Mouse (Mus musculus) left cerebral cortex, adult 18-20 months (tissue): ENCODE measurements around the gene Gipr. TPM values are rescaled to one million over a fixed set of nuclear protein-coding genes. Genes with fewer than 3 reads are reported as not detected.

Experiments used
- microRNA-seq, 2 experiments: library from miRNA; unstranded; fragments of <30 nt; microRNA quantifications; one replicate each; pipeline ENCODE4 v1.2.0; 2021
- total RNA-seq, 2 experiments: library from RNA; stranded (reverse); gene quantifications; 2 replicates each; pipeline ENCODE4 v1.2.3; 2021

The Gipr gene
- total RNA-seq, 2 experiments from 2014 or later: 1.4 to 1.8 TPM

Small RNA genes within 50 kb of the gene (microRNA-seq; reads per million reads assigned to microRNA genes)
- gene Mir330: 12,297 to 12,514 reads per million in 2 experiments

Other genes starting within 250 kb of the Gipr start
- gene Nova2, start 240.2 kb downstream of the Gipr start, total RNA-seq: 10 to 100 TPM; 69.9 to 70.1 TPM
- under 1 TPM; 0.40 to 0.49 TPM for gene Nanos2, start 178.7 kb downstream of the Gipr start, total RNA-seq
- 10 to 100 TPM; 53.8 to 59.5 TPM for gene Mypop, start 174.9 kb downstream of the Gipr start, total RNA-seq
- 10 to 100 TPM; 55.7 to 57.8 TPM for gene Irf2bp1, start 162.1 kb downstream of the Gipr start, total RNA-seq
- not detected for gene Foxa3, start 142.6 kb downstream of the Gipr start, total RNA-seq
- gene Sympk, start 141.8 kb downstream of the Gipr start, total RNA-seq: 100 to 1,000 TPM; 116 to 123 TPM
- under 1 TPM in 1 of 2 experiments, not detected in 1; 0.35 TPM for gene Rsph6a, start 111.4 kb downstream of the Gipr start, total RNA-seq
- 100 to 1,000 TPM; 143 TPM for gene Dmwd, start 89.9 kb downstream of the Gipr start, total RNA-seq
- 10 to 100 TPM; 26.6 to 32.0 TPM for gene Dmpk, start 82.3 kb downstream of the Gipr start, total RNA-seq
- gene Six5, start 71.5 kb downstream of the Gipr start, total RNA-seq: 1 to 10 TPM; 2.3 to 3.0 TPM
- gene Gm4969, start 47.8 kb downstream of the Gipr start, total RNA-seq: under 1 TPM; 0.16 to 0.40 TPM
- 10 to 100 TPM; 13.6 to 15.6 TPM for gene Fbxo46, start 46.3 kb downstream of the Gipr start, total RNA-seq
- gene Qpctl, start 16.8 kb downstream of the Gipr start, total RNA-seq: 10 to 100 TPM; 15.0 to 17.0 TPM
- gene Snrpd2, start 16.4 kb downstream of the Gipr start, total RNA-seq: 10 to 100 TPM; 73.9 to 78.5 TPM
- gene Eml2, start 10.3 kb upstream of the Gipr start, total RNA-seq: 100 to 1,000 TPM; 141 to 147 TPM
- gene Gpr4, start 46.4 kb upstream of the Gipr start, total RNA-seq: 1 to 10 TPM; 2.5 to 3.6 TPM
- gene Opa3, start 62.2 kb upstream of the Gipr start, total RNA-seq: 10 to 100 TPM; 47.3 to 47.6 TPM
- 10 to 100 TPM; 13.6 to 15.1 TPM for gene Vasp, start 105.7 kb upstream of the Gipr start, total RNA-seq
- gene Ppm1n, start 113.9 kb upstream of the Gipr start, total RNA-seq: not detected
- 100 to 1,000 TPM; 128 to 129 TPM for gene Rtn2, start 116.5 kb upstream of the Gipr start, total RNA-seq
- 10 to 100 TPM; 20.9 to 54.7 TPM for gene Fosb, start 143.9 kb upstream of the Gipr start, total RNA-seq
- gene Ercc1, start 178.7 kb upstream of the Gipr start, total RNA-seq: 10 to 100 TPM; 39.1 to 45.2 TPM
- 10 to 100 TPM; 17.1 to 18.1 TPM for gene Cd3eap, start 193.4 kb upstream of the Gipr start, total RNA-seq
- 1 to 10 TPM; 8.2 to 9.6 TPM for gene Ppp1r13l, start 193.6 kb upstream of the Gipr start, total RNA-seq
- gene Ercc2, start 215.9 kb upstream of the Gipr start, total RNA-seq: 10 to 100 TPM; 32.2 to 36.4 TPM
- 1 to 10 TPM; 3.5 to 4.3 TPM for gene Klc3, start 238.0 kb upstream of the Gipr start, total RNA-seq
- under 1 TPM in 1 of 2 experiments, not detected in 1; 0.19 TPM for gene Ckm, start 238.6 kb upstream of the Gipr start, total RNA-seq